Mouse (Mus musculus) thymus, postnatal 36 days (tissue): Measurements from ENCODE around the gene Itln1.
A peak's percentile ranks its signal among the peaks of the same experiment; 100 is the strongest.

Experiments
- DNase-seq, 2 experiments: peaks; one replicate each; pipeline ENCODE4 v3.0.0; 2022; ENCODE audit warnings: mixed read lengths in 2 of 2

The Itln1 gene

DNA sequence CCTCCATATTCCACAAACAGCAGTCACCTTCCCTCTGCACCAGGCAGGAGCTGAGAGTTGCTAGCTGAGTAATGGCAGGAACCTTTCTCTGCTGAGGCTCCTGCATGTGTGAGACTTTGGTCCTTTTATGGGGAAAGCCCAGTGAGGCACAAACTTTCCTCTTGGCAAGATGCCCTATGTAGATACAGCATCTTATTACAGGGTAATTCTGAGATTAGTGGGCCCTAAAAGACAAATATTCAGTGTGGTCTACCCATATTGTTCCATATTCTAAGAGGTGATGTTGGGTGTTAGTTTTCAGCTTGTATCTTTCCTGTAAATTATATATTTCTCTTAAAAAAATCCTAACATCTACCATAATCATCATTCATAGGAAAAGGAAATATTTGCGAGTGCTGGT, at the start of gene Itln1:
Itln1 (minus strand) TSS at position 101 of the 400 bp plus-strand sequence.
- no peak for DNase-seq

DNA sequence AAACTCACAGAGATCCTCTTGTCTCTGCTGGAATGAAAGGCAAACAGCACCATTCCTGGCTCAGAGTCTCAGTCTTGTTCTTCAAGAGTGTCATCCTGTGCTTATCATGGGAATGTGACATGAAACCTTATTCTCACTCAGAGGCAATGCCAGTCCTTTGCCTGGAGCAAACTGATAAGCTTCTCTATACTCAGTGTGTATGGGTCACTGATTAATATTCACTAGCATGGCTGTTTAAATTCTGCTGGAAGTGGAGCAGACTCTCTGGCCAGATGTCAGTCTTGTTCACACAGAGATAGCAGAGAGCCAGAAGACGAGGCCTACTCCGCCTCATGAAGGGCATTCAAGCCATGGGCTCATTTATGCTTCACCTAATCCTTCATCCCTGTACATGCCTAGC, 49.5 kb upstream of the Itln1 start:
- no peak for DNase-seq

DNA sequence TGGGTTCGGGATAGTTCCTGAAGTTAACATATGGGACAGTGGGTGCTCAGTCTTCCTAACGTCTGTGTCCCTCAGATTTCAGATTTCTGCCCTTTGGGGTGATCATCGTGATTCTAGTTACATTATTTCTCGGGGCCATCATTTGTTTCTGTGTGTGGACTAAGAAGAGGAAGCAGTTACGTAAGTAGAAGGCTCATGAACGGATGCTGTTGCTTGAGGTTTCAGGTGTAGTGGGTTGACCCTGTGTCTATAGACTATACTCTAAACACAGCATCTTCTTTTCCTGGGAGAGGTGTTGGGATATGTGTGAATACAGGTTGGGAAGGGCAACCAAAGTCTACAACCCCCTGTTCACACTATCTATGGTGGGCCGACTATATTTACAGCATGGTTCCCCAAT, 42.1 kb upstream of the Itln1 start:
- no peak for DNase-seq

DNA sequence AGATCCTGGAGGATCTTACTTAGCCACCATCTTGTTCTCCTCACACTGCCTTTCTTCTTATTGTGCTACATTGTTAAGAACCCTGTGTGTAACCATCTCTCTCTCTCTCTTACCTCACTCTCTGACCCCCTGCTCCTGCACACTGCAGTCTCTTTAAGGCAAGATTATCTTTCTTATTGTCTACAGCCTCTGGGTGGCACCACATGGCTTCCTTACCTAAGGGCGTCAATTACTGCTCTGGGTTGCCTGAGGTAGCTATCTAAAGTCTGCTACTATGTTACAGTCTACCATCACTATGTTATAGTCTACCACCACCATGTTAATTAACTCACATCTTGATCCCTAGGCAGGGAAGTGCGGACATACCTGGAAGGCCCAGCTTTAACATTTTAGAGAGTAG, 33.3 kb upstream of the Itln1 start:
- no peak for DNase-seq

DNA sequence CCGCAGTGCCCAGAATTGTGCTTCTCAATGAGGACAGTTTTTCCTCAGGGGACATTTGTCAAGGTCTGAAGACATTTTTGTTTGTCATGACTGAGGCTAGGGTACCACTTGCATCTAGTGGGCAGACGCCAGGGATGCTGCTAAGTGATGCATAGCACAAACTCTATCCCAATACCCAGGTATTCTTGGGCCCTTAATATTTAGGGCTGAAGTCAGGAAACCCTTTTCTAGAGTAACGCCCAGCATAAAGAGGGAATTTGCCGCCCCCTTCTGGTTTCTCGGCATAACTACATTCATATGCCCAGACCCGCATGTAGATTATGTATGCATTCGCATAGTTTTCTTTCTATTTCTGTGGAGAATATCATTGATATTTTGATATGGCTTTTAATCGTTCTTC, 31.7 kb upstream of the Itln1 start:
- DNase-seq = peak; percentile 52 to 53

DNA sequence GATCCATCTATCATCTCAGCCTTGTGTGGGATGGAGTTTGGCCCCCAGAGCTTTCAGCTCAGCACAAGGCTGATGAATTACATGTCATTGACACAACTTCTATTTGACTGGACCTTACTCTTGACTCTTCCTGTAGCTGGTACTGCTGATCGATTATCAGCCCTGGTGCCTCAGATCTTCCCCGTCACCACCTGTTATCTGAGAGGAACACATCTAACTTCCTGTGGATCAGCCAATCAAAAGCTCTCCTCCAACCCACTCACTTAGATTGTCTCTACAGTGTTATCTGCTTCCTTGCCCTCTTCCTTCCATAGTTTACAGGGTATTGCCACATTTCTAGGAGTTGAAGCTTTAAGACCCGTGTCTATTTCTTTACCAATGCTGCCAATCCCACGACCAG, 30.8 kb upstream of the Itln1 start:
- DNase-seq = no peak

DNA sequence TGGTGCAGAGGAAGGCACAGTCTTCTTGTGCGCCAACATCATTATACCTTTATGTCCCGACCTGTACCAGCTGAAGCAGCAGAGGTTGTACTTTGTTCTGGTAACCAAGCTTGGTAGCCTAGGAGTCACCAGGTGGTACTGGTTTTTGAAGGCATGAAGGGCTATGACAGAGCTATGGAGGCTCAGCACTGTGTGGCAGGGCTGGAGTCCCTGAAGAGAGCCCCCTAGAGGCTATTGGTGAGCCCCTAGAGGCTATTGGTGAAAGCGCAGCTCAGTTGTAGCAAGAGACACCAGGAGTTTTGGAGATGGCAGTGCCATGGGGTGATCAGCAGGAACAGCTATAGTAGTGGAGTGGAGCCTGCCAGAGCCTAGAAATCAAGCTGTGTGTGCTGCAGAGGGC, 29.2 kb upstream of the Itln1 start:
- peak; percentile 32 to 41 for DNase-seq

DNA sequence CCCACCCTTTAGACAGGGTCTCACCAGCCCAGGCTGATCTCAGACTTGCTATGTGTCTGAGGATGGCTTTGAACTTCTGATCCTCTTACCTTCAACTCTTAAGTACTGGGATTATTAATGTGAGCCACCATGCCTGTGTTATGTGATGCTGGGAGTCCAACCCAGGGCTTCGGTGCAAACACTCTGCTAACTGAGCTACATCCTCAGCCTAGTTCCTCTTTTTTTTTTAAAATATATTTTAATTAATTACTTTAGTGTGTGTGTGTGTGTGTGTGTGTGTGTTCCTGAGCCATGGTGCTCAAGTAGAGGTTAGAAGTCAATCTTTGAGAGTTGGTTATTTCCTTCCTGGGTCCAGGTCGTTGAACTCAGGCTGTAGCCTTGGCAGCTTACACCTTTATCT, 27.9 kb upstream of the Itln1 start:
- no peak for DNase-seq

DNA sequence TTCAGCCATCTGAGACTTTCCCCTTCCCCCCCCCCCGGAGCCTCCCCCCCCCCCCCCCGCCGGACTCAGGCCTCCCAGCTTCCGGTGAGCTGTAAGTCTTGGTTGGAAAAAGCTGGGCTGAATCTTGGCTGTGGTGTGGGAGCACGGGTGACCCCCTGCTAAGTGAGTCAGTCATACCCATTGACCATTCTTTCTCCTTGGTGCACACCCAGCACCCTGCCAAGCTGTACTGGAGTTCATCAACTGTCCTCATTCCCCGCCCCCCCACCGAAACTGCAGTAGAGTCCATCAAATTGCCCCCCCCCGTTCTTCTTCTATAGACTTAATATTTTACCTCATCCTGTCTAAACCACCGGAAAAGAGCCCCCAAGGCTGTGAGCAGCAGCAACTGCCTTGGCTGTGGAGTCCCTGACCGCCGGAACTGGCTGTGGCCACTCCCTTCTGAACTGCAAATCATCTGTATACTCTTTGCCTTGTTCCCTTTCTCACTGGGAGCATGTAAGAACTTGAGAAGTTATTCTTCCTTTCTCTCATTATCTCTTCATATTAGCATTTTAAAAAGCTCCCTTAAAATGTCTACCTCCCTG, 26.6 kb upstream of the Itln1 start:
- no peak for DNase-seq

DNA sequence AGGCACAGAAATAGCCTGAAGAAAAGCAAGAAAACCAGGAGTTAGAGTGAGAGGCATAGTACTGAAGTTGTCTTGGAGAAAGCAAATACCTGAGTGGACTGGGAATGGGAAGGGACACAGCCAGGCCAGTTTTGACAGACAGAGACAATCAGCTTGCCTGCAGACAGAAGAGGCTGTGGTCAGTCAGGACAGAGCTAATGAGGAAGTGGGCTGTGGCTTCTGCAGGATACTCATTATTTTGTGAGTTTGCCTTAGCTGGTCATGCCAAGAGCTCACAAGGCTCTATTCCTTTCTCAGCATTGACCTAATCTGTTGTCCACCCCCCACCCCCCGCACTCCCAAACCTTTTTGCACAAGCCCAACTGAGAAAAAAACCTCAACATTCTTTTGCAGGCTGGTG, 26.1 kb upstream of the Itln1 start:
- DNase-seq = no peak

DNA sequence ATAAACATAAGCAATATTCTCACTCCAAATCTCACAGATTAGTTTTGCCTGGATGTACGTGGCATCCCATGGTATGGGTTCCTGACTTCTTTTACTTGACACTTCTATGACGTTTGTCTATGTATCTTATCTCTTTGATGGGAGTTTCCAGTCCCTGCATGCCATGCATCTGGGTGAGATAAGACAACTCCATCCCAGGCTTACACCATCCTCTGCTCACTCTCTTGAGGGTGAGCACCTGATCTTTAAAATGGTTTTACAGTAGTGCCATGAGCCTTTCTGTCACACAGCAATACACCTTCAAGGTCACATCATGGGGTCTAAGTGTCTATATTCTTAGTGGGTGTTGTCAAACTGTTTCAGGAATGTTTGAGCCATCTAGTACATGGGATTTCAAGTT, 25.2 kb upstream of the Itln1 start:
- DNase-seq = no peak

DNA sequence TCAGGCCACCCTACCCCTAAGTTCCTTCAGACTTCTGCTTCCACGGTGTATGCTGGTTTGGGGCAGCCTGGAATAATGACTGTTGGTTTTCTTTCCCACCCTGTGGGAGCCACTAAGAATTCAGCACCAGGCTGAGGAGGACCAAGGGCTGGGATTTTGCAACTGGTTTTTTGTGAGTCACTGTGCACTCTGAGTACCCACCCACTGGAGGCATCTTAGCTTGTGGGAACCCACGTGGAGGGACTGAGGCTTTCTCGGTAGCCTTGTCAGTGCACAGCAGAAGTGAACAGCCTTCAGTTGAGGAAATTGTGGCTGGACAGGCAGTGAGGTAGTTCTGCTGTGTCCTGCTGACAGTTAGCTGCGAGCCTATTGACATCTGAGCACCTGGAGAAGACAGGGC, 23.8 kb upstream of the Itln1 start, which contains the start of gene Cd244a:
Cd244a (plus strand) TSS at position 296 of the 400 bp plus-strand sequence.
- DNase-seq = no peak

DNA sequence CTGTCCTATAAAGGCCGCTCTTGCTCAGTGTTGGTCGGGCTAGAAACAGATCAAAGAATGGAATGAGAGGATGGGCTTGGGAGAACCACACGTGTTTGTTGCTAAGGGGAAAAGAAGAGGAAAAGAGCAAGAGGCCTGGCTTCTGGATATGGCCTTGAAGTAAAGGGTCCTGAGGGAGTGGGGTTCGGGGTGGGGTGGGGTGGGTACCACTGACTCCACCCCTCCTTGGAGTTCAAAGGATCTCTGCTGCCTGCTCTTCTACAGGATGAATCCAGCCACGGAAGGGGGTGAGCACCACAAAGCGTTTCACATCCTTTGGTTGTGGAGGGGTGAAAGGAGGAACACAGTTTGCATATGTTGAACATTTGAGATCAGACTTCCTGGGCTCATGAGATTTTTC, 23.3 kb upstream of the Itln1 start:
- DNase-seq = no peak

DNA sequence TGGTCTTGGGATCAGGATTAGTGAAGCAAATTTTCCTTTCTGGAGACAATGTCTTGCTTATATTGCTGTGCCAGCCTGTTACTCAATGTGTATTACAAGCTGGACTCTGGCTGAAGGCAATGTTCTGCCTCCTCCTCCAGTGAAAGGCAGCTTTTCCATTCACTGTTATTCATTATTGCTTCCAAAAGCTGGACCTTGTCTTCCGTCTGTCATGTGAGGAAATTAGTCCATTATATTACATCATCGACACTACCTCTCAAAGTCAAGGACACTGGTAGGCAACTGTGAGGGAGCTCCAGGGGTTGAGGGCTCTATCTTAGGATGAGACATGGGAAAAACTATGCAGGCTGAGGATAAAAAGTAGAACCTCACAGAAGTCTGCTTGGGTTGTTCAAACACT, 21.3 kb upstream of the Itln1 start:
- DNase-seq = no peak

DNA sequence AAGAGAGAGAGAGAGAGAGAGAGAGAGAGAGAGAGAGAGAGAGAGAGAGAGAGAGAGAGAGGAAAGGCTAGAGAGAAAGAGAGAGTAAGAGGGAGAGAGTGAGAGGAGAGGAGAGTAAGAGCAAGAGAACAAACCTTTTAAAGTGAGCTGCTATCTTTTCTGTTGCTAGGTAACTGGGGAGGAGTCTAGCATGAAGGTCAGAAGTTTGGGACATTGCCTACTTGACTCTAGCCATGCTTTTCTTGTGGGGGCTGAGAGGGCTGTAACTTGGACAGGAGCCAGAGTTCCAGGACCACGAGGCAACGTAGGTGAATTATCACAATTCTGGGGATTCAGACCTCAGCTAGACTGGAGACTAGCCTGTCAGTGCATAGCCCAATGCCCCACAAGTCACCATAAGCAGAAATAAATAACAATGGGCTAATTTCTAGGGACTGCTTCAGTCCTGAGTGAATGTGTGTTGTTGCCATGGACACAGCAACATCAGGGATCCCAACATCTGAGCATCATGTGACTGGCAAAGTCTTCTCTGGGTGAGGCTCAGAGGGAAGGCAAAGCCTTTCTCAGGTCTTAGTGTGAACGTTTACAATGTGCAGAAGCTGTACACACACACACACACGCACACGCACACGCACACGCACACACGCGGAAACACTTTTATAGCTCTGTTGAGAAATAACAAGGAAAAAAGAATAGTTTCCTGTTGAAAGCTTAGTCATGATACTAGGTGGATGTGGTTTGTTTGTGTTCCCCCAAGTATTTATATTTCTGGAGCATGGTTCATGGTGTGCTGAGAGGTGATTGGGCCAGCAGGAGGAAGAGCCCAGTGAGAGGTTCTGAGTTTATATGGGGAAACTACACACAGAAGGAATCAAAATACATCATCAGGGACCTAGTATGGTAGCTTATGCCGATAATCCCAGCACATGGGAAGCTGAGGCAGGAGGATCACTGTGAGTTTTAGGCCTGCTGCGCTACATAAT, 18.6 kb upstream of the Itln1 start:
- no peak for DNase-seq

DNA sequence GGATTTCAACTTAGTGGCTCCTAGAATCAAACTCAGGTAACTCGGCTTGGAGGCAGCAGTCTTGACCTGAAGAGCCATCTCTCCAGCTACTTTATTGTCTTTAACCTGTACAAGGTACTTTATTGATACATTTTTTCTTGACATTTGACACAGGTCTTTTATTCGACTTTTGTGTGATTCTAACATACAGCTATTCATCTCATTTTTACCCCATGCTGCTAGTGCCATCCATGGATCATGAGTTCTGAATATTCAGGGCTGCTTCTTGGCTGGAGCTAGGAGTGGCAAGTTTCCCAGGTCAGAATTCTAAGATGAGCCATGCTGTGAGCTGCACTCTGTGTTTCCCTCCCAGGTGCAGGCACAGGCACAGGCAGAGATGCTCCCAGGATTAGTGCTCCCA, 17.1 kb upstream of the Itln1 start:
- DNase-seq = no peak

DNA sequence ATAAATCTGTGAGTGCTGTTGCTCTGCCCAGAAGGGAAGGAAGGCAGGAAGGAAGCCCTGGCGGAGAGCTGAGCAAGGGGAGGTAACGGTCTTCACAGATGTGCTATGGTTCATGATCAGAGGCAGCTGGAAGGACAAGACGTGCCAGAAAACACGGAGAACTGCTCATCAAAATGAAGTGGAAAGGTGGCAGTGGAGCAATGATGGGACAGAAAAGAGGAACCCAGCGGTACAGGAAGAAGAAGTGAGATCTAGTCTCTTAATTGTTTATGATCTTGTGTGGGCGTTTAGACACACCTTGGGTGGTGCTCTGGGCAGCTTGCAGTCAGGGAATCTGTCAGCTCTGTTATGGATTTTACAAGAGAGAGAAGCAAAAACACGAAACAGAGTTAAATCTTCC, 16.2 kb upstream of the Itln1 start:
- DNase-seq = peak in 1 of 2 experiments; percentile 16

DNA sequence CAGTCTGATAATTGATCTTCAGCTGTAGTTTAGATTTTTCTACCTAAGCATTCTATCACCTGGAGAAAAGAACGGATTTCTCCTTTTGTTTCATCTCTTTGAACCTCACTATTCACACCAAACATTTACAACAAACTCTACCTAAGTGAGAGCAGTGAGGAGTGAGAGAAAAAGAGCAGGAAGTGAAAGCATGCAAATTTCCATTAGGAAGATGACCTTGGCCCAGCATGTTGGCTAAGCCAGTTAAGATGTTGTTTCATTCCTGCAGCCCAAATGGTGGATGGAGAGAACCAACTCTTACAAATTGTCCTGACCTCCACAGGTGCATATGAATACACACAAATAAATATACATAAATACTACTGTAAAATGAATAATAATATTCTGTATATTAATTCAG, 5.6 kb upstream of the Itln1 start:
- no peak for DNase-seq

DNA sequence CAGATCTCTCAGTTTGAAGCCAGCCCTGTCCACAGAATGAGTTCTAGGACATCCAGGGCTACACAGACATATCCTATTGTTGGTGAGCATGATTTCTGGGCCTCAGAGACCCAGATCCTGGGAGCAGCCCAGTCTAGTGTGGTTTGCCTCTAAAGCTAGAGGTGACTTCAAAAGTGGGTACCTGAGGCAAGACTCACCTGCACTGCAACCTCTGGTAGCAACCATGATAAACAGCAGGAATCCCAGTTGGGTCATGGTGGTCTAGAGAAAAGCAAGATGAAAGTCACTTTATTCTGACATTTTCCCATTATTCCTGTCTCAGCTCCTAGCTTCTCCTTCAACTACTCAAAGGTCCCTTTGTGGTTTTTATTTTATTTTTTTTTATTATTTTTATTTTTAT, 537 bp downstream of the Itln1 start:
- no peak for DNase-seq

DNA sequence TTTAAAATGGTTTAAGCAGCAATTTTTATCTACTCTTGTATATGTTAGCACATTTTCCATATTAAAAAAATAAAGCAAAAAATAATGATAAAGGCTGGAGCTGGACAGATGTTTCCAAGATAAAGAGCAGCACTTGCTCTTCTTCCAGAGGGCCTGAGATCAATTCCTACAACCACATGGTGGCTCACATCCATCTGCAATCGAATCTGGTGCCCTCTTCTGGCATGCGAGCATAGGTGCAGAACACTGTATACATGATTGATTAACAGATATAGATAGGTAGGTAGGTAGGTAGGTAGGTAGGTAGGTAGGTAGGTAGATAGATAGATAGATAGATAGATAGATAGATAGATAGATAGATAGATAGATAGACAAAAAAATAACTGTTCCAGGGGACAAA, 2.3 kb downstream of the Itln1 start:
- DNase-seq = peak in 1 of 2 experiments; percentile 13

DNA sequence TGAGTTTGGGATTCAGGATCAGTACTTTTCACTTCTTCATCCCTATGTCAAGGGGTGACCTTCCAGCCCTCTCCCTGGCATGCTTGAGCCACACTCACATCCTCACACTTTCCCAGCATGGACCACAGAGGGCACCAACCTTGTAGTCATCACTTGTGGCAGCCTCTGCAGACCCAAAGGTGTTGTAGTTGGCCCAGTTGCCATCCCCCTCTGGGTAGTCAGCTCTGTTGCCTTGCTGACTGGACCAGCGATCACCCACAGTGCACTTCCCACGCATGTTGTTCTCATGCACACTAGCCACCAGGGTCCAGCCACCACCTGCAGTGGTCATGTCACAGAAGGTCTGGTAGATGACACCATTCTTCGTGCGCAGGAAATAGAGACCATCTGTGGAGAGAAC, 3.7 kb downstream of the Itln1 start:
- no peak for DNase-seq

DNA sequence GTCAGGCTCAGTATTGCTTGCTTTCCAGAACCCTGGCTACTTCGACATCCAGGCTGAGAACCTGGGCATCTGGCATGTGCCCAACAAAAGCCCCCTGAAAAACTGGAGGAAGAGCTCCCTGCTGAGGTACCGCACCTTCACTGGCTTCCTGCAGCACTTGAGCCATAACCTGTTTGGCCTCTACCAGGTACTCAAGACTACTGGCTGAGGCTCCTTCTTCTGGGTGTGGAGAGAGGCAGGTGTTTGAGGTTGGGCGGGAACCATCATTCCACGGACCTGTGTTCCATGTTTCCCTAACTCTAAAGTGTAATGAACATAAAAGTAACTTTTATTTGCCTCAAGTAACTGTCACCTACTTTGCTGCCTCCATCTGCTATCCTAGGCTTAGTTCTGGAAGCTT, 19.5 kb downstream of the Itln1 start:
- no peak for DNase-seq

DNA sequence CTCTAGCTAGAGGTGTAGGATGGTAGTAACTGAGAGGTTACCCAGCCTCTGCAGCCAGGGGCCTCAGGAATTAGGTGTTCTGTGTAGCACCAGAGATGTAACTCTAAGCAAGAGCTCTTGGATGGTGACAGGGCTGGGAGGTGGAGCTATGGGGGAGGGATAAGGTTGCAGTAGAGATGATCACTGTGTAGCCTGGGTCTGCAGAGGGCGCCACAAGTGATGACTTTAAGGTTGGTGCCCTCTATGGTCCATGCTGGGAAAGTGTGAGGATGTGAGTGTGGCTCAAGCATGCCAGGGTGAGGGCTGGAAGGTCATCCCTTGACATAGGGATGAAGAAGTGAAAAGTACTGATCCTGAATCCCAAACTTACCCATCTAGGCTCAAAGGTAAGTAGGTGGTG, 20.1 kb downstream of the Itln1 start:
- peak; percentile 30 to 39 for DNase-seq

DNA sequence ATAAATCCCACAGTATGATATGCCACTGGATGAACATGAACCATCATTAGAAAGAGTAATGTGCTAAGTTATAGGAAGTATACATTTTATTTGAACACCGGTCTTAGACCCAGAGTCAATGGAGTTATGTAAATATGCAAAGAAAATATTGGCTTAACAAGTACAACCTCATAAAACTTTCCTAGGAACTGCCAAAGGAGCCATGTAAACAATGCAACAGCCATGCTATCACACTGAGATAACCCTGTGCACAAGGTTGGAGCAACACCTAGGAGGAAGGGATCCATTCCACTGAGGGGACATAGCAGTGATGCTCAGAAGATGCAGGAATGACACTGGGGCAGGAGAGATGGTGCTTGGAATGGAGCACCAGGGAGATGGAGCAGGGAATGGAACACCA, 21.3 kb downstream of the Itln1 start:
- no peak for DNase-seq
